Mouse (Mus musculus) forebrain, embryonic 10.5 days (tissue): ENCODE measurements at regions not wholly inside any gene's neighbourhood (a gene's known extent, or its start where the extent isn't known, plus 50 kb on each side); places are given as distances from the start of the nearest gene placed in this dataset.

Source experiments
- DNase-seq: peaks from one replicate; pipeline ENCODE4 v3.0.0-alpha.2; 2017; ENCODE audit warnings: low spot score; ENCODE audit errors: extremely low spot score
- H3K27ac ChIP-seq: fragments of 300-500 bp; sonication (generic); 2 replicates; pipeline ENCODE4 v1.5.1; 2016; ENCODE audit warnings: mild to moderate bottlenecking
- H3K27me3 ChIP-seq: fragments of 300-500 bp; sonication (generic); 2 replicates; pipeline ENCODE4 v1.6.1; 2016; ENCODE audit warnings: mild to moderate bottlenecking; ENCODE audit not compliant: poor library complexity, severe bottlenecking
- H3K36me3 ChIP-seq: fragments of 300-500 bp; sonication (generic); replicated peaks from 2 replicates; pipeline ENCODE4 v1.6.1; 2016; ENCODE audit warnings: mild to moderate bottlenecking, moderate library complexity
- H3K4me1 ChIP-seq: fragments of 300-500 bp; sonication (generic); 2 replicates; pipeline ENCODE4 v1.6.1; 2016
- H3K4me3 ChIP-seq: fragments of 300-500 bp; sonication (generic); 2 replicates; pipeline ENCODE4 v1.5.1; 2016; ENCODE audit warnings: mild to moderate bottlenecking, moderate library complexity
- H3K9me3 ChIP-seq: fragments of 300-500 bp; sonication (generic); 2 replicates; pipeline ENCODE4 v1.6.1; 2016; ENCODE audit warnings: mild to moderate bottlenecking, moderate library complexity
- WGBS: fragments of 180-500 bp; shearing (Covaris S2); methylation state at CpG from one replicate; pipeline ENCODE4 v1.1.7; 2016; 5-methylcytosine and 5-hydroxymethylcytosine counted together

DNA sequence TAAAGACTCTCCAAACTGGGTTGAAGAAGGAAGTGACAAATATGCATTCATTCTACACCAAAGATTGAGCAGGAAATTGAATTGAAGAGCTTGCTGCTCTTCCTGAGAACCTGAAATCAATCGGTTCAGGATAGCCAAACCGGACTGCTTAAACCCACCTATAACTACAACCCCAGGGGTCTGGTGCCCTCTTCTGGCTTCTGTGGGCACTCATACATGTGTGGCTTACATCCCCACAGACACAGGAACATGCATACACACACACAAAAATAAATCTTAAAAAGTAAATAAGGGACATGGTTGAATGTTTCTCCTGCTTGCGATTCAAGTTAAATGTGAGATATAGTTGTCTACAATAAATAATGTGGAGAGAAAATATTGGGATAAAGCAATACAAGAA lies 244.7 kb upstream of the Noct start:
- Histone ChIP-seq H3K27ac (no peak overlapping the region), H3K4me3 (no peak overlapping the region), H3K4me1 (peaks cover 20% of the 10 kb centered on the region), H3K9me3 (no peaks in the 10 kb centered on the region), H3K27me3 (no peaks in the 10 kb centered on the region), H3K36me3 (no peaks in the 10 kb centered on the region)
- DNase-seq = no peak
- WGBS = 82% methylated on average over 3 of the region's 3 CpGs

DNA sequence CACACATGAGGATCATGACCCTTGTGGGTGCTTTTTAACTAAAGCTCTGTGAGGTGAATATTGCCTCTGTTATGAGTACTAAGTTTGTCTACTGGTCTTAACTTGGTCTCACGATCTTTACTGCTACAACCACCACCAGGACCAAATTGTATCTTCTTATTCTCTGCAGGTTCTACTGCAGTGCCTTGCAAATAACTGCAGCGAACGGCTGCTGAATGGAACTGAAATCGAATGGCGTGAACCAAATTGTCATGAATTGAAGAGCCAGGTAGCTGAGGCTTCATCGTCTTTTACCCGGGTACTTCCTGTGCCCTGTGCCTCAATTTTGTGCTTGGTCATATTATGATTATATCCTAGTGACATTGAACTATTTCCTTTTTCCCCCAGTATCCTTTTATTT lies 242.5 kb upstream of the Noct start:
- no peak overlapping the region for H3K27ac ChIP-seq
- H3K4me3 ChIP-seq = no peak overlapping the region
- no peaks in the 10 kb centered on the region for H3K9me3 ChIP-seq
- 95% methylated on average over 7 of the region's 7 CpGs for WGBS
- peaks cover 33% of the 10 kb centered on the region for H3K4me1 ChIP-seq
- no peak for DNase-seq
- H3K27me3 ChIP-seq = no peaks in the 10 kb centered on the region
- no peaks in the 10 kb centered on the region for H3K36me3 ChIP-seq

DNA sequence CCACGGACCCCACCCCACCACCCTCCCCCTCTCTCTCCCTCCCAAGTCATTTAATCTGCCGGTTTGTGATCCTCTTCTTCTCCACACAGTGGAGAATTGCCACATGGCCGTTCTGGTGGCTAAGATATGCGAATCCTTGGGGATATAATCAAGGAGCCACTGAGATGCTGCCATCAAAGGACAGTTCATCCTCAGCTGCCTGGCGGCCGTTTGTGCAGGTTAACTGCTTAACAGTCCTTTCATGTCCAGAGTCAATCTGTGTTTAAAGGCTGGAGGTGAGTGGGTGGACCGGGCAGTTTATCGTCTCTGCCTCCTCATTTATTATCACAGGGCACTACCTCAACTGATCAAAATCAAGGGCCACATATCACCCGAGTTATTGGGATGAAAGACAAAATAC lies 241.6 kb upstream of the Noct start:
- Histone ChIP-seq H3K27ac (peak overlapping the region; percentile 32; the same call in 1 of the 2 replicates), H3K27me3 (no peaks in the 10 kb centered on the region), H3K9me3 (no peaks in the 10 kb centered on the region), H3K4me3 (no peak overlapping the region), H3K36me3 (no peaks in the 10 kb centered on the region), H3K4me1 (peaks cover 33% of the 10 kb centered on the region)
- DNase-seq = no peak
- 62% methylated on average over 9 of the region's 9 CpGs for WGBS

DNA sequence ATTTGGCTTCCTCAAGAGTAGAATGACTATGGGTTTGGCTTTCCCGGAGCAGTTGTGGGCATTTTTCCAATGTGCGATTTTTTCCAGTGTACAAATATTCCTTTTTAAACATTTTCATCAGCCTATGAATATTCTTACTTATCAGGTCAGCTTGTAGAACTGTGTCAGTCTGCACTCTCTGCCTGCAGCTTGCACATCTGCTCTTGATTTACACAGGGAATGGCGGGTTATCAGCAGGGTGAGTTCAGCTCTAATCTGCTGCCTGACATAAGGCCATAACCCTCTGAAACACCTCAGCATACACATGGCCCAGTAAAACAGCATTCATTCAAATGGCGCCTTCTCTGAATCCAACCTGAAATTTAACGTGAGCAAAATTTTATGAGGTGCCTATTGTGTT lies 241.1 kb upstream of the Noct start:
- no peaks in the 10 kb centered on the region for H3K36me3 ChIP-seq
- no peak for DNase-seq
- 72% methylated on average over 5 of the region's 5 CpGs for WGBS
- peak overlapping the region; percentile 32 for H3K27ac ChIP-seq
- no peaks in the 10 kb centered on the region for H3K9me3 ChIP-seq
- no peaks in the 10 kb centered on the region for H3K27me3 ChIP-seq
- H3K4me3 ChIP-seq = no peak overlapping the region
- peaks cover 33% of the 10 kb centered on the region for H3K4me1 ChIP-seq

DNA sequence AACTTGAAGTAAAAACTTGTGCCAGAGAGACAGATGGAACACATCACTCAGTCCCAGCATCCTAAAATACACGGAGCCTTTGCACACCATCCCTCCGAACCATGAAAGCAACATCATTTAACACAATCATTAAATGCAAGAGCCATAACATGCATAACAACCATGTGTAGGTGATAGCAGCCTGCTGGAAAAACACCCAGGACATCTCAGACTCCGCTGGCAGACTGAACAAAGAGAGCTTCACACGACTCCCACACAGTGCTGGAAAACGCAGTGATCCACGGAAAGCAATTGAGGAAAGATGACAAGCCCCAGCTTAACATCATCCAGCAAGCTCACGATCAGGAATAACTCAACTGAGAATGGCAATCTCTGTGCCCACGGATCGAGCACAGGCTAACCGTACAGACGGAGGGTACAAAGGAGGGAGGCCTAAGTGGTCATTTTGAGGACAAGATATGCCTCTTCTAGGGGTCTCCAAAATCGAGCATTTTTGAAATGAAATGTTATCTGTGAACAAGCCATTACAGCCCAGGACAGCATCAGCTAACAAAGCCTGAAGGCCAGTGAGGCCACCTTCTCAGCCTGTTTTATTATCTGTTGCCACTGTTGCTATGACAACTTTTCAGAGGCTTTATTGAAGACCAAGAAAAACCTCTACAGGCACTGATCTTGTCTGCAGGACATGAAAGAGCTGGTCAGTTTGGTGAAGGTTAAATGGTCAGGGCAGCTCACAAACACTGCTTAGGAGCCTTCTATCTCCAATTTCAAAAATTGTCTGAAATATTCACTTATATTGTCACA lies 240.1 kb upstream of the Noct start:
- DNase-seq = no peak

DNA sequence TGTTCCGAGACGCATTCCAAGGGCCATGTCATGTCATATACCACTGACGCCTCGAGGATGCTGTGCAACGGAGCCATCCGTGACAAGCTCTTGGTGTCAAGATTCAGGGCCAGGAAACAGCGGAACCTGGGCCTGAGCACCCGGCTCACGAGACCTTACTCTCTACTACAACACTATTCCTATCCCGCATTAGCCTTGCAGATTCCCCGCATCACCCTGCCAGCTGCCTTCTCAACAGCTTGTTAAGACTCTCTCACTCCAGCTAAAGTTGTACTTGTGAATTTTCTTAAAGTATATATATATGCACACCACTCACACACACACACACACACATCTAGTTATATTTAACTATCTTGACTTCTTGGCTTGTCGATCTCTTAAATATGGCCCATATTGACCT lies 236.4 kb upstream of the Noct start:
- WGBS = 97% methylated on average over 12 of the region's 12 CpGs

More for the DNA sequence above, 240.1 kb upstream of the Noct start:
- no peaks in the 10 kb centered on the region for H3K27me3 ChIP-seq
- no peaks in the 10 kb centered on the region for H3K36me3 ChIP-seq
- WGBS = 69% methylated on average over 12 of the region's 12 CpGs
- no peaks in the 10 kb centered on the region for H3K9me3 ChIP-seq
- no peak overlapping the region for H3K4me3 ChIP-seq
- H3K27ac ChIP-seq = peak overlapping the region; percentile 63
- H3K4me1 ChIP-seq = peaks cover 33% of the 10 kb centered on the region

DNA sequence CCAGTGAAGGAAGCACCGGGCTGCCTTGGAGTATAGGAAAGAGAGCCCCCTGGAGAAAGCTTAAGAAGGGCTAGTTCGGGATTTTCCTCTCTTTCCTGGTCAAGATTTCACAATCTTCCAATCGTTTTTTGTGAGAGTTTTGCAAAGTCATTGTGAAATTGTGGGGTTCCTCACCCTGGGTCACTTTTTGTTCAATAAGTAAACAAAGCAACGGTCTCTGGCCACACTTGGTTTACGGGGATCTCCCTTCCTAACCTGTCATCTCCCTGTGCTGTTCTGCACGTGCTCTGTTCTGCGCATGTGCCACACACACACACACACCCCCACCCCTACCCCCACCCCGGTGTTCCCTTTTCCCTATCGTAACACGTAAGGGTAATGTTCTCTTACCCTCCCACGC lies 233.4 kb upstream of the Noct start:
- Histone ChIP-seq H3K27me3 (no peaks in the 10 kb centered on the region), H3K4me3 (no peak overlapping the region), H3K27ac (0 out of 2 replicates have a peak overlapping the region, but pooled peaks have one; percentile 35), H3K9me3 (no peaks in the 10 kb centered on the region), H3K36me3 (no peaks in the 10 kb centered on the region), H3K4me1 (peaks cover 28% of the 10 kb centered on the region)
- DNase-seq = no peak
- WGBS = 84% methylated on average over 11 of the region's 11 CpGs

More for the DNA sequence above, 236.4 kb upstream of the Noct start:
- Histone ChIP-seq H3K27me3 (no peaks in the 10 kb centered on the region), H3K27ac (no peak overlapping the region), H3K9me3 (no peaks in the 10 kb centered on the region), H3K4me1 (peaks cover 47% of the 10 kb centered on the region), H3K36me3 (no peaks in the 10 kb centered on the region), H3K4me3 (no peak overlapping the region)
- no peak for DNase-seq

DNA sequence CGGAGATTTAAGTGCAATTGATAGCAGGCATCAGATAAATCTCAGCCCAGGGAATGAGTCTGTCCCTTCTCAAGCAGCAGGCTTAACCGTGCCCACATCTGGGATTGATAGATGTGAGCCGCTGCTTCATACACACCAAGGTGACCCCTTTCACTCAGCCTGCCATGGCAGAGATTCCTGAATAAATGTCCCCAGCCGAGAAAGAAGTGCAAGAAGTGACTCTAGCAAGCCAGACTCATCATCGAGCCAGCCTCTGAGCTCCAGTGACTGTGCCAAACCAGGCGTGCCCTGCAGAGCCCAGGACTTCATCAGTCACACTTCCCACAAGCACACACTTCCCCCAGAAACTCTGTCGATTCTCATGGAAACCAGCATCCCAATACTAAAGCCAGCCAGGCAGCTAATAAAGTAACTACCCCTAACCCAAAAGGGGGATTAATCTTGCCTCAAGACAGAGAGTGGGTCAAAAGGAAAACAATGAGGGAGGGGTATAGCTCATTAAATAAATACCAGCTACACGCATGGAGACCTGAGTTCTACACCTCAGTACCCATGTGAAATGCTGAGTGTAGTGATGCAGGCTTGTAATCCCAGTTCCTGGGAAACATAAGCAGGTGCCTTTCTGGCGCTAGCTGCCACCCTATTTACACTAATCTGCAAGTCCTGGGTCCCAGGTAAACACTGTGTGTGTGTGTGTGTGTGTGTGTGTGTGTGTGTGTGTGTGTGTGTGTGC lies 231.5 kb upstream of the Noct start:
- peak overlapping the region; percentile 75 for H3K27ac ChIP-seq
- H3K27me3 ChIP-seq = no peaks in the 10 kb centered on the region
- H3K36me3 ChIP-seq = no peaks in the 10 kb centered on the region
- H3K4me1 ChIP-seq = peaks cover 24% of the 10 kb centered on the region
- WGBS = 41% methylated on average over 9 of the region's 9 CpGs
- DNase-seq = peak; percentile 18
- H3K9me3 ChIP-seq = no peaks in the 10 kb centered on the region
- no peak overlapping the region for H3K4me3 ChIP-seq

DNA sequence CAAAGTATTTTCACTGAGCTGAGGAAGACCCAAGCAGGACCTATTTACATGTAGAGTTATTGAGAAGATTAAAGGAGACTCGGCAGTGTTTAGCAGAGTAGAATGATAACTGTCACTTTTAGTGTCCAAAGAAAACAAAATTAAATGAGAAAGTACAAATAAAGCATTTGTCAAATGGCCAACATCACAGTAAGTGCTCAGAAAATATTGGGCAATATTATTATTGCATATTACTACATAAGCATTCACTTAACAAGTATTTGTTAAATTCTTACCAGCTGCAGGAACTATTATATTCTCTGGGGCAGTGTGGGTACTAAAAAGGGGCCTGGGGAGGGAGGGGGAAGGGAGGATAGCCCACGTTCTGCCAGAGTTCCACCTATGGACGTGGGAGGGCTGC lies 224.5 kb upstream of the Noct start:
- no peak for DNase-seq
- Histone ChIP-seq H3K27me3 (no peaks in the 10 kb centered on the region), H3K4me3 (no peak overlapping the region), H3K9me3 (no peaks in the 10 kb centered on the region), H3K36me3 (no peaks in the 10 kb centered on the region), H3K4me1 (peaks cover 19% of the 10 kb centered on the region), H3K27ac (0 out of 2 replicates have a peak overlapping the region, but pooled peaks have one; percentile 51)
- WGBS = 84% methylated on average over 3 of the region's 3 CpGs

DNA sequence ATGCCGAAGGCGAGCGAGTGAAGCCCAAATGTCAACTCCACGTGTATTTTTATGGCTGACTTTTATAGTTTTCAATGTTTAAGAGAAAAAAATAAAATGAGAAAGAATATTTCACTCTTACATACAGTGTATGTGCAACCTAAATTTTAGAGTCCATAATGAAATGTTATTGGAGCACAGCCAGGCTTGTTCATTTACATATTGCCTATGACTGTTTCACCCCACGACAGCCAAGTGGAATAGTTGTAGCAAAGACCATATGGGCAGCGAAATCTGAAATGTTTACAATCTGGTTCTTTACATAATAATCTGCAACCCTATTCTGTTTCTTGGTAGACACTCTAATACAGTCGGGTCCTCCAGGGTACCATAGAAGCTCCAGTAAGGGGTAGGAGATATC lies 223.3 kb upstream of the Noct start:
- no peak for DNase-seq
- Histone ChIP-seq H3K9me3 (no peaks in the 10 kb centered on the region), H3K27me3 (no peaks in the 10 kb centered on the region), H3K27ac (no peak overlapping the region), H3K4me3 (no peak overlapping the region), H3K4me1 (peaks cover 19% of the 10 kb centered on the region), H3K36me3 (no peaks in the 10 kb centered on the region)
- WGBS = 97% methylated on average over 7 of the region's 7 CpGs

DNA sequence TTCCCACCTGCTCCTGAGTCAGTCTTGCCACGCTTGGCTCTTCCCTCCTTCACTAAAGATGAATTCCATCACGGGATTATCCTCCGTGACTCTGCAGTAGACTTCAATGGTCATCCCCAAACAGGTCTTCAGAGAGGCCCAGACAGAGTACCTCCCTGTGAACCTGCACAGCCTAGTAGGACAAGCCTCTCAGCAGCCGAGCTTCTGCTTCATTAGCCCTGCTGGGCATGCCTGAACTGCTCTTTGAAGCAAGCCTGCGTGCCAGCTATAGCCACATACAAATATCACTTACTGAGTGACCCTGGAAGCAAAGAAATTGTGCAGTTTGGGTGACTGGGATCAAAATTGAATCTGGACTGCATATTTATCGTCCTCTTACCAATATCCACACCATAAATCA lies 221.6 kb upstream of the Noct start:
- Histone ChIP-seq H3K36me3 (no peaks in the 10 kb centered on the region), H3K27ac (peak overlapping the region; percentile 64), H3K27me3 (no peaks in the 10 kb centered on the region), H3K9me3 (no peaks in the 10 kb centered on the region), H3K4me1 (peaks cover 19% of the 10 kb centered on the region), H3K4me3 (no peak overlapping the region)
- DNase-seq = no peak
- WGBS = 47% methylated on average over 6 of the region's 6 CpGs

DNA sequence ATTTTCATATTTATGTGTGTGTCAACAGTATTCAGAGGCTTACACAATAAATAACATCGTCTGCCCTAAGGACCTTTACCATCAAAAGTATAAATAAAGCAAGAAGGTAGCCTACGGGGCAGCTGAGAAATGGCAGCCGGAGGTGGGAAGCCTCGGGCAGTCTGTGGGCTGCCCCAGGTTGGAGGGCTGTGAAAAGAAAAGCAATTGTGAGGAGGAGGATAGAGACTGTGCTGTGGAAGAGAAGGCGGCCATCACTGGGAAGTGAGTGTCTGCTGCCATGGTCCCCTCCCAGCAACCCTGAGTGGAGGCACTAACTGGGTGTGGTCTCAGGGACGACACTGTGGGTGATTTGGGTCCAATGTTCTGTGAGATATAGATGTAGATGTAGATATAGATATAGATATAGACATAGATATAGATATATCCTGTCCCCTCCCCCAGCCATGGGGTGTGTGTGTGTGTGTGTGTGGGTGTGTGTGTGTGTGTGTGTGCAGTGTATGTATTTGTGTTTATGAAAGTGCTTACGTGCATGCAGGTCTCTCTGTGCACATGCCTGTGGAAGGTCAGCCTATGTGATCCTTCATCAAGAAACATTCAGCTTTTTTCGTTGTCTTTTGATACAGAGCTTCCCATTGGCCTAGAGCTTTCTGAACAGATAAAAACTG lies 220.6 kb upstream of the Noct start:
- H3K4me3 ChIP-seq = no peak overlapping the region
- H3K27me3 ChIP-seq = no peaks in the 10 kb centered on the region
- DNase-seq = no peak
- H3K27ac ChIP-seq = peak overlapping the region; percentile 64
- no peaks in the 10 kb centered on the region for H3K36me3 ChIP-seq
- peaks cover 19% of the 10 kb centered on the region for H3K4me1 ChIP-seq
- 74% methylated on average over 8 of the region's 8 CpGs for WGBS
- H3K9me3 ChIP-seq = no peaks in the 10 kb centered on the region

DNA sequence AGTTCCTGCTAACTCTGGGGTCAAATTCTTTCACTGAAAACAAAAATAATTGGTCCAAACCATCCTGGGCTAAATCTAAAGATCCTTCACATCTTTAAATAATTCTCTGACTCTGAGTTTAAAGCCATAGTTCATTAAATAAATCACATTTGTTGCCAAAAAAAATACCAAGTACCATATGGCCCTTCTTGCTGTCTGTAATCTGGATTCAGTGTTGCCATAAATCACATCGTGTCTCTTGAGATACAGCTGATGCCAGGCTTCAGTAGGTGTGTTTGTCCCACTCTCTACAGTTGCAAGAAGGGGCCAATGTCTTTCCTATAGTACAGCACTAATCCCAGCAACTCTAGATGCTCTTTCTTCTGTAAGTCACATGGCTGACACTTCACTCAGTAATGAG lies 220.0 kb upstream of the Noct start:
- H3K4me1 ChIP-seq = peaks cover 19% of the 10 kb centered on the region
- WGBS = 97% methylated on average over 1 of the region's 1 CpGs
- H3K4me3 ChIP-seq = no peak overlapping the region
- no peak overlapping the region for H3K27ac ChIP-seq
- H3K27me3 ChIP-seq = no peaks in the 10 kb centered on the region
- no peaks in the 10 kb centered on the region for H3K9me3 ChIP-seq
- H3K36me3 ChIP-seq = no peaks in the 10 kb centered on the region
- DNase-seq = no peak
